Mouse (Mus musculus) myocyte (in vitro differentiated cells): ENCODE results near the gene Gpr171. TPM values are rescaled to one million over a fixed set of nuclear protein-coding genes. Genes with fewer than 3 reads are reported as not detected.

Experiments used
- H3K27me3 ChIP-seq: one replicate; pipeline ENCODE4 v1.6.1; 2011; ENCODE audit not compliant: control insufficient read depth, insufficient read depth, insufficient read length
- H3K36me3 ChIP-seq: one replicate; pipeline ENCODE4 v1.6.1; 2011; ENCODE audit not compliant: control insufficient read depth, insufficient read depth
- H3K4me2 ChIP-seq: one replicate; pipeline ENCODE4 v1.6.1; 2011; ENCODE audit warnings: low read depth, control low read depth
- H3K4me3 ChIP-seq: one replicate; pipeline ENCODE4 v1.5.1; 2011; ENCODE audit warnings: mild to moderate bottlenecking, control low read depth, moderate library complexity
- H3K79me2 ChIP-seq: one replicate; pipeline ENCODE4 v1.6.1; 2011; ENCODE audit not compliant: control insufficient read depth, insufficient read depth
- H3ac ChIP-seq: one replicate; pipeline ENCODE4 v1.6.1; 2011; ENCODE audit not compliant: control insufficient read depth, insufficient read length
- CEBPB ChIP-seq: IDR thresholded peaks from 2 replicates; pipeline ENCODE4 v1.6.1; 2011; ENCODE audit warnings: mild to moderate bottlenecking, moderate library complexity; ENCODE audit not compliant: poor library complexity, insufficient read depth, severe bottlenecking
- E2F4 ChIP-seq: IDR thresholded peaks from one replicate; pipeline ENCODE4 v1.6.1; 2011; ENCODE audit warnings: mild to moderate bottlenecking, control low read depth, moderate library complexity; ENCODE audit not compliant: insufficient read depth
- MAX ChIP-seq: IDR thresholded peaks from one replicate; pipeline ENCODE4 v1.6.1; 2011; ENCODE audit warnings: low read depth, mild to moderate bottlenecking, control low read depth
- MYOD1 ChIP-seq, 3 experiments: IDR thresholded peaks; one replicate each; pipeline ENCODE4 v1.6.1; 2011; ENCODE audit warnings: control low read depth in 2 of 3, low read depth in 2 of 3, mild to moderate bottlenecking in 2 of 3, moderate library complexity in 1 of 3; ENCODE audit not compliant: insufficient read length in 2 of 3, control insufficient read depth in 1 of 3
- MYOG ChIP-seq, 3 experiments: IDR thresholded peaks; one replicate each; pipeline ENCODE4 v1.6.1; 2011; ENCODE audit warnings: control low read depth in 2 of 3, low read depth in 2 of 3, mild to moderate bottlenecking in 2 of 3; ENCODE audit not compliant: insufficient read length in 2 of 3, control insufficient read depth in 1 of 3, insufficient read depth in 1 of 3
- POLR2A ChIP-seq: IDR thresholded peaks from one replicate; pipeline ENCODE4 v1.6.1; 2011; ENCODE audit warnings: low read depth, mild to moderate bottlenecking, control low read depth, moderate library complexity; ENCODE audit not compliant: insufficient read length
- POLR2AphosphoS2 ChIP-seq: IDR thresholded peaks from one replicate; pipeline ENCODE4 v1.6.1; 2011; ENCODE audit warnings: low read depth, control low read depth; ENCODE audit not compliant: insufficient read length
- REST ChIP-seq: IDR thresholded peaks from one replicate; pipeline ENCODE4 v1.6.1; 2011; ENCODE audit warnings: mild to moderate bottlenecking, control low read depth, moderate library complexity; ENCODE audit not compliant: insufficient read depth, insufficient read length
- SRF ChIP-seq: IDR thresholded peaks from one replicate; pipeline ENCODE4 v1.6.1; 2011; ENCODE audit warnings: low read depth; ENCODE audit not compliant: control insufficient read depth, insufficient read length
- TCF12 ChIP-seq: IDR thresholded peaks from one replicate; pipeline ENCODE4 v1.6.1; 2011; ENCODE audit warnings: mild to moderate bottlenecking, control low read depth; ENCODE audit not compliant: poor library complexity, insufficient read depth, severe bottlenecking
- TCF3 ChIP-seq: IDR thresholded peaks from one replicate; pipeline ENCODE4 v1.6.1; 2011; ENCODE audit warnings: low read depth, control low read depth; ENCODE audit not compliant: insufficient read length
- USF1 ChIP-seq: IDR thresholded peaks from one replicate; pipeline ENCODE4 v1.6.1; 2011; ENCODE audit warnings: low read depth, mild to moderate bottlenecking, control low read depth, moderate library complexity
- polyA plus RNA-seq: library from polyadenylated mRNA; unstranded; fragments of >200 nt; fragmentation: generic; extraction: Trizol; gene quantifications from one replicate; pipeline ENCODE4 v1.2.1, GENCODE M21; 2012; ENCODE audit warnings: missing spikeins

Gpr171 gene
- polyA plus RNA-seq, 1 experiment, result not detected

DNA sequence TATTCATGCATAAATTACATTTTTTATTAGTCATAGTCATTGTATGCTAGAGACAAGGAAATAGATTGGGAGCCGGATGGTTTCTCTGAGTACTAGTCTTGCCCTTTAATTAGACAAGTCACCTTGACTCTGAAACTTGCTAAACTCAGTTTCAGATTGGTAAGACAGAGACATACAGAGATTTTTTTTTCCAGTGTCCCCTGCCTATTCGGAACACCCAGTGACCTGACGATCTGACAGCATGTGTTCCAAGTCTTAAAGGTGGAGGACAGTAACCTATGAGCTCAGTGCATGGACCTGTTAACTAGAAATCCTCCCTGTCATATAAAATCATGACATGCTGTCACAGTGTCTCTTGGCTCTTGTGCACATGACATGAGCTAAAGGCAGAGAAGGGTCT lies 27.9 kb upstream of the Gpr171 start:
- Histone ChIP-seq H3K4me3 (no peak overlapping the region), H3K36me3 (no peaks in the 10 kb centered on the region), H3K27me3 (no peaks in the 10 kb centered on the region), H3ac (no peak overlapping the region), H3K4me2 (no peak overlapping the region), H3K79me2 (no peaks in the 10 kb centered on the region)
- TF ChIP-seq MYOD1 (IDR thresholded peaks at IDR 0.05; ENCODE audit: control insufficient read depth in 1 of 3, insufficient read length in 2 of 3, low read depth in 2 of 3) (no peak), SRF (no peak), USF1 (no peak), MYOG (IDR thresholded peaks at IDR 0.05; ENCODE audit: control insufficient read depth in 1 of 3, insufficient read depth in 1 of 3, insufficient read length in 2 of 3, low read depth in 2 of 3) (no peak), MAX (no peak), REST (no peak), POLR2A (no peak), E2F4 (no peak), TCF3 (no peak), TCF12 (no peak)

DNA sequence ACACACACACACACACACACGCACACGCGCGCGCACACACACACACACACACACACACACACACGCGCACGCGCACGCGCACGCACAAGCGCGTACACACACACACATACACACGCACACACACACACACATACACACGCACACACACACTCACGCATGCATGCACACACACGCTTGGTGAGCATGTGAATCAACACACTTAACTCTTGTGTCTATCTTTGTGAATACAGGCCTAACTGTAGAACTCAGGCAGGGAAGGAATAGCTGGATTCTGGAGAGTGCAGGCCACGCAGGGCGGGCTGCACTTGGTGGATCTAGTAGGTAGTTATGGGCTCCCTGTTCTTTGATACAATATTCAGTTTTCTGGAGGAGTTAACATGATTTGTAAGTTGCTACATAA lies 27.1 kb upstream of the Gpr171 start:
- H3K4me2 ChIP-seq, result no peak overlapping the region
- H3K4me3 ChIP-seq, result no peak overlapping the region
- TF ChIP-seq MYOG (IDR thresholded peaks at IDR 0.05; ENCODE audit: control insufficient read depth in 1 of 3, insufficient read depth in 1 of 3, insufficient read length in 2 of 3, low read depth in 2 of 3) (no peak), TCF12 (no peak), USF1 (no peak), CEBPB (no peak), POLR2A (no peak), REST (no peak), MAX (no peak), E2F4 (no peak), POLR2AphosphoS2 (no peak), TCF3 (no peak), MYOD1 (IDR thresholded peaks at IDR 0.05; ENCODE audit: control insufficient read depth in 1 of 3, insufficient read length in 2 of 3, low read depth in 2 of 3) (no peak), SRF (no peak)
- no peak overlapping the region for H3ac ChIP-seq
- H3K79me2 ChIP-seq, result no peaks in the 10 kb centered on the region
- H3K27me3 ChIP-seq, result no peaks in the 10 kb centered on the region
- H3K36me3 ChIP-seq, result no peaks in the 10 kb centered on the region

DNA sequence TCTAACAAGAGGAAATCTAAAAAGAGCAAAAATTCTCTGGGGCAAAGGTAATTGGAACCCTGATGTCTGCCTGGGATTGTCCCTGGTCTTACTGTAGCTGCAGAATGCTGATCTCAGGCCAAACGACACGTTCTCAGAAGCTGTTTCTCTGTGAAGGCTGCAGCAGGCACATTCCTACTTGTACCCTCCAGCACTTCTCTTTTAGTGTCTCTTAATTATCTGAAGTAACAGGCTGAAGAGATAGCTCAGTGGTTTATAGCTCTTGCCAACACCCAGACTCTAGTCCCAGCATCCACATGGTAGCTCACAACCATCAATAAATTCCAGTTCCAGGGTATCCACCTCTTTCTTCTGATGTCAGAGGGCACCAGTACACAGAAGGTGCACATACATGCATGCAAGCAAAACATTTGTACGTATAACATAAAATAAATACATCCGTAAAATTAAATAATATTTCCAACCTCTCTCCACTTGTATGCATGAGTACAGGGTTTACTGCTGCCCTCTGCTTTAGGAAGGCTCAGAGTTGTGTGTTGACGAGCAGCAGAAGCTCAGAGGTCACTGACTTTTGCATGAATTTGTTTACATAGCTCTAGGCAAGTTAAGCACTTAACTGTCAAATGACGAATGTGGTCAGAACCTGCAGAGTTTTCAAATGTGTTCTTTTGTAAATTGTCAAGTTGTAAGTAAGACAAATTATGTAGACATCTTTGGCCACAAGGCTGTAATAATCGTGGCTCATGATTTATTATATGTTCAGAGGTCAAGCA lies 24.3 kb upstream of the Gpr171 start:
- TF ChIP-seq CEBPB (no peak), POLR2AphosphoS2 (no peak), MAX (no peak), MYOG (IDR thresholded peaks at IDR 0.05; ENCODE audit: control insufficient read depth in 1 of 3, insufficient read depth in 1 of 3, insufficient read length in 2 of 3, low read depth in 2 of 3) (no peak), REST (no peak), MYOD1 (IDR thresholded peaks at IDR 0.05; ENCODE audit: control insufficient read depth in 1 of 3, insufficient read length in 2 of 3, low read depth in 2 of 3) (no peak), E2F4 (no peak), TCF3 (no peak), USF1 (no peak), SRF (no peak), TCF12 (no peak), POLR2A (no peak)
- H3K36me3 ChIP-seq, result no peaks in the 10 kb centered on the region
- H3K79me2 ChIP-seq, result no peaks in the 10 kb centered on the region
- no peak overlapping the region for H3K4me2 ChIP-seq
- no peaks in the 10 kb centered on the region for H3K27me3 ChIP-seq
- no peak overlapping the region for H3K4me3 ChIP-seq
- H3ac ChIP-seq, result no peak overlapping the region

DNA sequence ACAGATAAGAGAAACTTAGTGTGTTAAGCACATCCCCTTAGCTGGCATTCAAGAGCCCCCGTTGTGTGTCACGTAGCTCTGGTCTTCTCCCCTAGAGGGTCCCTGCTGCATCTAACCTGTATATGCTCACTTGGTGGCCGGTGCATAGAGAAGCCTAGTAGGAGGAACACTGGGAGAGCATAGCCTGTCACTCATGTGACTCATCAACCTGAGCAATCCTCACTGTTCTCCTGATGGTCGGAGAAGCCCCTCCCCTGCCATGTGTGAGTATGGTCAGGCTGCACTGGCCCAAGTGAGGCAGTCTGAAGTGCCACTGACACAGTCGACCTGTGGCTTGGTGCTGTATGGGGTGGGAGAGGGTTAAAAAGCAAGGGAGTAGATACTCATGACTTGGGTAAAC lies 23.4 kb upstream of the Gpr171 start:
- H3K27me3 ChIP-seq, result no peaks in the 10 kb centered on the region
- no peaks in the 10 kb centered on the region for H3K79me2 ChIP-seq
- no peaks in the 10 kb centered on the region for H3K36me3 ChIP-seq
- H3K4me2 ChIP-seq, result no peak overlapping the region
- no peak overlapping the region for H3K4me3 ChIP-seq
- no peak for TF ChIP-seq POLR2A
- no peak for TF ChIP-seq REST
- no peak for TF ChIP-seq TCF3
- TF ChIP-seq CEBPB, result no peak
- no peak for TF ChIP-seq MYOD1 (IDR thresholded peaks at IDR 0.05; ENCODE audit: control insufficient read depth in 1 of 3, insufficient read length in 2 of 3, low read depth in 2 of 3)
- TF ChIP-seq MAX, result no peak
- no peak for TF ChIP-seq USF1
- no peak for TF ChIP-seq MYOG (IDR thresholded peaks at IDR 0.05; ENCODE audit: control insufficient read depth in 1 of 3, insufficient read depth in 1 of 3, insufficient read length in 2 of 3, low read depth in 2 of 3)
- TF ChIP-seq POLR2AphosphoS2, result no peak
- H3ac ChIP-seq, result no peak overlapping the region
